Mouse (Mus musculus): ENCODE measurements around the gene Tm9sf3. TPM values are rescaled to one million over a fixed set of nuclear protein-coding genes. Genes with fewer than 3 reads are reported as not detected.

Gene Tm9sf3
- polyA plus RNA-seq, 1 experiment from 2014 or later: 95.1 TPM

- no peaks in the 10 kb centered on the region for H3K27me3 ChIP-seq (ENCODE audit: control insufficient read depth, insufficient read depth, low read length)
- H3K9ac ChIP-seq (ENCODE audit: low read length): no peak overlapping the region
- H3K4me2 ChIP-seq (ENCODE audit: low read depth, low read length): no peak overlapping the region
- no peak overlapping the region for H3K27ac ChIP-seq (ENCODE audit: low read length)
- H3K4me1 ChIP-seq (ENCODE audit: control insufficient read depth, insufficient read depth, low read length): no peaks in the 10 kb centered on the region
- no peaks in the 10 kb centered on the region for H3K36me3 ChIP-seq (ENCODE audit: control insufficient read depth, insufficient read depth)
- 45% methylated on average over 9 of the region's 9 CpGs for WGBS
- H3K4me3 ChIP-seq (ENCODE audit: low read length): no peak overlapping the region
- 0 out of 2 replicates have a peak, but pooled peaks have one; percentile 23 for ATAC-seq (replicated peaks; ENCODE audit: extremely low read depth, insufficient read depth, low FRiP score)
- no peaks in the 10 kb centered on the region for H3K9me3 ChIP-seq (replicated peaks; ENCODE audit: control insufficient read depth, low read length)
These were observed 6.4 kb upstream of the Tm9sf3 start for GRCm38 (mm10) chr19:41270151-41270727.

GRCm38 (mm10) chr19:41266251-41266901 lies 2.6 kb upstream of the Tm9sf3 start:
- no peaks in the 10 kb centered on the region for H3K36me3 ChIP-seq (ENCODE audit: control insufficient read depth, insufficient read depth)
- H3K9me3 ChIP-seq (replicated peaks; ENCODE audit: control insufficient read depth, low read length): no peaks in the 10 kb centered on the region
- no peak overlapping the region for H3K4me3 ChIP-seq (ENCODE audit: low read length)
- no peak overlapping the region for H3K27ac ChIP-seq (ENCODE audit: low read length)
- peaks cover 15% of the 10 kb centered on the region for H3K4me1 ChIP-seq (ENCODE audit: control insufficient read depth, insufficient read depth, low read length)
- 59% methylated on average over 8 of the region's 8 CpGs for WGBS
- ATAC-seq (replicated peaks; ENCODE audit: extremely low read depth, insufficient read depth, low FRiP score): no peak
- no peaks in the 10 kb centered on the region for H3K27me3 ChIP-seq (ENCODE audit: control insufficient read depth, insufficient read depth, low read length)
- no peak overlapping the region for H3K4me2 ChIP-seq (ENCODE audit: low read depth, low read length)
- H3K9ac ChIP-seq (ENCODE audit: low read length): no peak overlapping the region

GRCm38 (mm10) chr19:41264331-41264799 lies 568 bp upstream of the Tm9sf3 start:
- no peak for ATAC-seq (replicated peaks; ENCODE audit: extremely low read depth, insufficient read depth, low FRiP score)
- H3K27me3 ChIP-seq (ENCODE audit: control insufficient read depth, insufficient read depth, low read length): no peaks in the 10 kb centered on the region
- 23% methylated on average over 13 of the region's 13 CpGs for WGBS
- H3K4me3 ChIP-seq (ENCODE audit: low read length): peak overlapping the region; percentile 82
- H3K9ac ChIP-seq (ENCODE audit: low read length): peak overlapping the region; percentile 96
- peaks cover 18% of the 10 kb centered on the region for H3K4me1 ChIP-seq (ENCODE audit: control insufficient read depth, insufficient read depth, low read length)
- peak overlapping the region; percentile 71 for H3K4me2 ChIP-seq (ENCODE audit: low read depth, low read length)
- H3K9me3 ChIP-seq (replicated peaks; ENCODE audit: control insufficient read depth, low read length): no peaks in the 10 kb centered on the region
- H3K27ac ChIP-seq (ENCODE audit: low read length): peak overlapping the region; percentile 97
- no peaks in the 10 kb centered on the region for H3K36me3 ChIP-seq (ENCODE audit: control insufficient read depth, insufficient read depth)

- Histone ChIP-seq H3K4me3 (ENCODE audit: low read length) (peak overlapping the region; percentile 82), H3K27ac (ENCODE audit: low read length) (peak overlapping the region; percentile 97), H3K4me1 (ENCODE audit: control insufficient read depth, insufficient read depth, low read length) (peaks cover 27% of the 10 kb centered on the region), H3K9ac (ENCODE audit: low read length) (peak overlapping the region; percentile 96), H3K4me2 (ENCODE audit: low read depth, low read length) (peak overlapping the region; percentile 75), H3K36me3 (ENCODE audit: control insufficient read depth, insufficient read depth) (no peaks in the 10 kb centered on the region), H3K9me3 (replicated peaks; ENCODE audit: control insufficient read depth, low read length) (no peaks in the 10 kb centered on the region), H3K27me3 (ENCODE audit: control insufficient read depth, insufficient read depth, low read length) (no peaks in the 10 kb centered on the region)
- WGBS: 3% methylated on average over 45 of the region's 51 CpGs
- ATAC-seq (replicated peaks; ENCODE audit: extremely low read depth, insufficient read depth, low FRiP score): peak; percentile 91
These were observed 826 bp downstream of the Tm9sf3 start for GRCm38 (mm10) chr19:41262712-41263629.

- Histone ChIP-seq H3K27me3 (ENCODE audit: control insufficient read depth, insufficient read depth, low read length) (no peaks in the 10 kb centered on the region), H3K9me3 (replicated peaks; ENCODE audit: control insufficient read depth, low read length) (no peaks in the 10 kb centered on the region), H3K9ac (ENCODE audit: low read length) (no peak overlapping the region), H3K27ac (ENCODE audit: low read length) (no peak overlapping the region), H3K36me3 (ENCODE audit: control insufficient read depth, insufficient read depth) (no peaks in the 10 kb centered on the region), H3K4me1 (ENCODE audit: control insufficient read depth, insufficient read depth, low read length) (peaks cover 27% of the 10 kb centered on the region), H3K4me3 (ENCODE audit: low read length) (no peak overlapping the region), H3K4me2 (ENCODE audit: low read depth, low read length) (no peak overlapping the region)
- WGBS: 86% methylated on average over 3 of the region's 3 CpGs
- no peak for ATAC-seq (replicated peaks; ENCODE audit: extremely low read depth, insufficient read depth, low FRiP score)
These were observed 3.1 kb downstream of the Tm9sf3 start for GRCm38 (mm10) chr19:41260736-41261135.

- 75% methylated on average over 6 of the region's 6 CpGs for WGBS
- no peaks in the 10 kb centered on the region for H3K27me3 ChIP-seq (ENCODE audit: control insufficient read depth, insufficient read depth, low read length)
- H3K4me3 ChIP-seq (ENCODE audit: low read length): no peak overlapping the region
- no peaks in the 10 kb centered on the region; the same call in 1 of the 2 replicates for H3K36me3 ChIP-seq (ENCODE audit: control insufficient read depth, insufficient read depth)
- H3K27ac ChIP-seq (ENCODE audit: low read length): no peak overlapping the region
- no peak for ATAC-seq (replicated peaks; ENCODE audit: extremely low read depth, insufficient read depth, low FRiP score)
- no peaks in the 10 kb centered on the region for H3K9me3 ChIP-seq (replicated peaks; ENCODE audit: control insufficient read depth, low read length)
- no peak overlapping the region for H3K4me2 ChIP-seq (ENCODE audit: low read depth, low read length)
- H3K4me1 ChIP-seq (ENCODE audit: control insufficient read depth, insufficient read depth, low read length): peaks cover 22% of the 10 kb centered on the region
- H3K9ac ChIP-seq (ENCODE audit: low read length): no peak overlapping the region
These were observed 4.5 kb downstream of the Tm9sf3 start for GRCm38 (mm10) chr19:41259256-41259655.

- Histone ChIP-seq H3K27ac (ENCODE audit: low read length) (no peak overlapping the region), H3K27me3 (ENCODE audit: control insufficient read depth, insufficient read depth, low read length) (no peaks in the 10 kb centered on the region), H3K4me3 (ENCODE audit: low read length) (no peak overlapping the region), H3K9me3 (replicated peaks; ENCODE audit: control insufficient read depth, low read length) (no peaks in the 10 kb centered on the region), H3K4me1 (ENCODE audit: control insufficient read depth, insufficient read depth, low read length) (peaks cover 22% of the 10 kb centered on the region), H3K4me2 (ENCODE audit: low read depth, low read length) (no peak overlapping the region), H3K36me3 (ENCODE audit: control insufficient read depth, insufficient read depth) (no peaks in the 10 kb centered on the region; the same call in 1 of the 2 replicates), H3K9ac (ENCODE audit: low read length) (no peak overlapping the region)
- 52% methylated on average over 2 of the region's 2 CpGs for WGBS
- no peak for ATAC-seq (replicated peaks; ENCODE audit: extremely low read depth, insufficient read depth, low FRiP score)
These were observed 5.1 kb downstream of the Tm9sf3 start for GRCm38 (mm10) chr19:41258707-41259106.

- 69% methylated on average over 5 of the region's 5 CpGs for WGBS
- no peak overlapping the region for H3K27ac ChIP-seq (ENCODE audit: low read length)
These were observed 9.2 kb downstream of the Tm9sf3 start for GRCm38 (mm10) chr19:41254584-41254983.

More at GRCm38 (mm10) chr19:41254584-41254983, 9.2 kb downstream of the Tm9sf3 start:
- H3K4me2 ChIP-seq (ENCODE audit: low read depth, low read length): no peak overlapping the region
- ATAC-seq (replicated peaks; ENCODE audit: extremely low read depth, insufficient read depth, low FRiP score): no peak
- peaks cover 16% of the 10 kb centered on the region for H3K4me1 ChIP-seq (ENCODE audit: control insufficient read depth, insufficient read depth, low read length)
- no peaks in the 10 kb centered on the region; the same call in 1 of the 2 replicates for H3K36me3 ChIP-seq (ENCODE audit: control insufficient read depth, insufficient read depth)
- no peaks in the 10 kb centered on the region for H3K27me3 ChIP-seq (ENCODE audit: control insufficient read depth, insufficient read depth, low read length)
- H3K9ac ChIP-seq (ENCODE audit: low read length): no peak overlapping the region
- no peak overlapping the region for H3K4me3 ChIP-seq (ENCODE audit: low read length)
- no peaks in the 10 kb centered on the region for H3K9me3 ChIP-seq (replicated peaks; ENCODE audit: control insufficient read depth, low read length)
